Mouse (Mus musculus) embryonic fibroblast, embryonic 13.5 days (primary cell): ENCODE results near the gene Dedd. TPM values are rescaled to one million over a fixed set of nuclear protein-coding genes. Genes with fewer than 3 reads are reported as not detected.
A peak's percentile ranks its signal among the peaks of the same experiment; 100 is the strongest.

Source experiments
- H3K27ac ChIP-seq: 2 replicates; pipeline ENCODE4 v1.5.1; 2012; ENCODE audit warnings: low read length, control low read depth, inconsistent platforms; ENCODE audit not compliant: insufficient read depth
- H3K4me1 ChIP-seq: 2 replicates; pipeline ENCODE4 v1.6.1; 2011; ENCODE audit warnings: low read length; ENCODE audit not compliant: control insufficient read depth, insufficient read depth
- H3K4me3 ChIP-seq: 2 replicates; pipeline ENCODE4 v1.5.1; 2011; ENCODE audit warnings: mild to moderate bottlenecking, control low read depth, low read length; ENCODE audit not compliant: insufficient read depth
- CTCF ChIP-seq: IDR thresholded peaks from 2 replicates; pipeline ENCODE4 v1.5.1; 2011; ENCODE audit warnings: mild to moderate bottlenecking, control low read depth, low read length, moderate library complexity, borderline replicate concordance; ENCODE audit not compliant: insufficient read depth
- POLR2A ChIP-seq: IDR thresholded peaks from 2 replicates; pipeline ENCODE4 v1.6.1; 2011; ENCODE audit warnings: low read depth, mild to moderate bottlenecking, control low read depth, low read length, moderate library complexity
- polyA plus RNA-seq: library from polyadenylated mRNA; stranded (reverse); fragments of >200 nt; gene quantifications from 2 replicates; pipeline ENCODE4 v1.2.4, GENCODE M21; 2011; ENCODE audit warnings: low read depth; ENCODE audit not compliant: missing spikeins, insufficient read length

Gene Dedd
- polyA plus RNA-seq = 43.1 and 53.2 TPM in 2 replicates

GRCm38 (mm10) chr1:171328839-171329432, at the start of gene Dedd:
TSS of gene Dedd (plus strand) at chr1:171329145.
- Histone ChIP-seq H3K27ac (peak within 1 kb of the TSS; percentile 92), H3K4me3 (peak within 1 kb of the TSS; percentile 87), H3K4me1 (peaks cover 7% of the 10 kb centered on the region; the same call in 1 of the 2 replicates)
- TF ChIP-seq POLR2A = peak; percentile 36; the same call in 1 of the 2 replicates
- no peak for TF ChIP-seq CTCF

GRCm38 (mm10) chr1:171279721-171280120, 49.2 kb upstream of the Dedd start:
- Histone ChIP-seq H3K27ac (no peak overlapping the region), H3K4me1 (no peaks in the 10 kb centered on the region), H3K4me3 (peak overlapping the region; percentile 63)
- TF ChIP-seq CTCF (no peak), POLR2A (no peak)

GRCm38 (mm10) chr1:171280250-171280915, 48.6 kb upstream of the Dedd start:
- Histone ChIP-seq H3K27ac (no peak overlapping the region), H3K4me3 (peak overlapping the region; percentile 63), H3K4me1 (no peaks in the 10 kb centered on the region)
- no peak for TF ChIP-seq POLR2A
- TF ChIP-seq CTCF = no peak

- Histone ChIP-seq H3K4me3 (peak within 1 kb of the TSS; percentile 68), H3K4me1 (no peaks in the 10 kb centered on the region), H3K27ac (peak within 1 kb of the TSS; percentile 48)
- TF ChIP-seq CTCF = no peak
- peak; percentile 32 for TF ChIP-seq POLR2A
Observed at GRCm38 (mm10) chr1:171280916-171281527, 47.9 kb upstream of the Dedd start, which contains the start of gene Ppox. TSS of gene Ppox (minus strand) at chr1:171281186.

GRCm38 (mm10) chr1:171281528-171281923, 47.4 kb upstream of the Dedd start:
- Histone ChIP-seq H3K27ac (peak overlapping the region; percentile 48), H3K4me3 (peak overlapping the region; percentile 68)
- TF ChIP-seq POLR2A = no peak; the same call in none of the 2 replicates
- 0 out of 2 replicates have a peak, but pooled peaks have one; percentile 31 for TF ChIP-seq CTCF

GRCm38 (mm10) chr1:171282086-171282805, 46.7 kb upstream of the Dedd start:
- Histone ChIP-seq H3K4me3 (no peak overlapping the region), H3K4me1 (no peaks in the 10 kb centered on the region), H3K27ac (no peak overlapping the region)
- TF ChIP-seq POLR2A (no peak), CTCF (no peak)

More at GRCm38 (mm10) chr1:171281528-171281923, 47.4 kb upstream of the Dedd start:
- H3K4me1 ChIP-seq = no peaks in the 10 kb centered on the region

- TF ChIP-seq POLR2A = no peak
- TF ChIP-seq CTCF = no peak
- Histone ChIP-seq H3K27ac (no peak overlapping the region), H3K4me1 (no peaks in the 10 kb centered on the region), H3K4me3 (no peak overlapping the region)
Observed at GRCm38 (mm10) chr1:171283188-171284160, 45.5 kb upstream of the Dedd start.

- Histone ChIP-seq H3K27ac (no peak overlapping the region), H3K4me3 (no peak overlapping the region), H3K4me1 (no peaks in the 10 kb centered on the region)
- TF ChIP-seq CTCF = no peak
- TF ChIP-seq POLR2A = no peak
Observed at GRCm38 (mm10) chr1:171284491-171284890, 44.5 kb upstream of the Dedd start.

GRCm38 (mm10) chr1:171285096-171285892, 43.7 kb upstream of the Dedd start:
- H3K4me3 ChIP-seq = no peak overlapping the region
- no peaks in the 10 kb centered on the region for H3K4me1 ChIP-seq
- H3K27ac ChIP-seq = no peak overlapping the region
- TF ChIP-seq CTCF (no peak), POLR2A (no peak)
